Mouse (Mus musculus): ENCODE measurements around the gene Slc8a3. TPM values are rescaled to one million over a fixed set of nuclear protein-coding genes. Genes with fewer than 3 reads are reported as not detected.

Slc8a3 gene
- polyA plus RNA-seq, 1 experiment: 0.82 TPM

- no peak overlapping the region for H3K4me3 ChIP-seq (replicated peaks; ENCODE audit: control insufficient read depth, low read depth, low read length)
- H3K27ac ChIP-seq (ENCODE audit: control insufficient read depth, insufficient read depth, low read depth, low read length, poor library complexity): no peak overlapping the region
- WGBS: 87% methylated on average over 7 of the region's 7 CpGs
- no peaks in the 10 kb centered on the region for H3K4me1 ChIP-seq (ENCODE audit: control insufficient read depth, insufficient read depth, low read length)
- no peak for TF ChIP-seq POLR2A (IDR thresholded peaks at IDR 0.05; ENCODE audit: borderline replicate concordance, control insufficient read depth, low read depth, low read length)
- TF ChIP-seq CTCF (IDR thresholded peaks at IDR 0.05; ENCODE audit: control insufficient read depth, insufficient read depth, low read length): no peak
These were observed 164.9 kb downstream of the Slc8a3 start for GRCm38 (mm10) chr12:81168031-81168430.

GRCm38 (mm10) chr12:81167142-81167541 is 165.8 kb downstream of the Slc8a3 start:
- H3K4me3 ChIP-seq (replicated peaks; ENCODE audit: control insufficient read depth, low read depth, low read length): no peak overlapping the region
- H3K27ac ChIP-seq (ENCODE audit: control insufficient read depth, insufficient read depth, low read depth, low read length, poor library complexity): no peak overlapping the region
- H3K4me1 ChIP-seq (ENCODE audit: control insufficient read depth, insufficient read depth, low read length): no peaks in the 10 kb centered on the region
- TF ChIP-seq POLR2A (IDR thresholded peaks at IDR 0.05; ENCODE audit: borderline replicate concordance, control insufficient read depth, low read depth, low read length): no peak
- TF ChIP-seq CTCF (IDR thresholded peaks at IDR 0.05; ENCODE audit: control insufficient read depth, insufficient read depth, low read length): no peak
- WGBS: 79% methylated on average over 9 of the region's 9 CpGs

- Histone ChIP-seq H3K27ac (ENCODE audit: control insufficient read depth, insufficient read depth, low read depth, low read length, poor library complexity) (no peak overlapping the region), H3K4me1 (ENCODE audit: control insufficient read depth, insufficient read depth, low read length) (no peaks in the 10 kb centered on the region), H3K4me3 (replicated peaks; ENCODE audit: control insufficient read depth, low read depth, low read length) (no peak overlapping the region)
- 61% methylated on average over 8 of the region's 8 CpGs for WGBS
- TF ChIP-seq POLR2A (IDR thresholded peaks at IDR 0.05; ENCODE audit: borderline replicate concordance, control insufficient read depth, low read depth, low read length) (no peak), CTCF (IDR thresholded peaks at IDR 0.05; ENCODE audit: control insufficient read depth, insufficient read depth, low read length) (no peak)
These were observed 166.4 kb downstream of the Slc8a3 start for GRCm38 (mm10) chr12:81166615-81167014.

- TF ChIP-seq POLR2A (IDR thresholded peaks at IDR 0.05; ENCODE audit: borderline replicate concordance, control insufficient read depth, low read depth, low read length) (no peak), CTCF (IDR thresholded peaks at IDR 0.05; ENCODE audit: control insufficient read depth, insufficient read depth, low read length) (no peak)
- Histone ChIP-seq H3K4me1 (ENCODE audit: control insufficient read depth, insufficient read depth, low read length) (no peaks in the 10 kb centered on the region), H3K4me3 (replicated peaks; ENCODE audit: control insufficient read depth, low read depth, low read length) (no peak overlapping the region), H3K27ac (ENCODE audit: control insufficient read depth, insufficient read depth, low read depth, low read length, poor library complexity) (no peak overlapping the region)
- 5% methylated on average over 10 of the region's 10 CpGs for WGBS
These were observed 166.9 kb downstream of the Slc8a3 start for GRCm38 (mm10) chr12:81166092-81166491.

DNA sequence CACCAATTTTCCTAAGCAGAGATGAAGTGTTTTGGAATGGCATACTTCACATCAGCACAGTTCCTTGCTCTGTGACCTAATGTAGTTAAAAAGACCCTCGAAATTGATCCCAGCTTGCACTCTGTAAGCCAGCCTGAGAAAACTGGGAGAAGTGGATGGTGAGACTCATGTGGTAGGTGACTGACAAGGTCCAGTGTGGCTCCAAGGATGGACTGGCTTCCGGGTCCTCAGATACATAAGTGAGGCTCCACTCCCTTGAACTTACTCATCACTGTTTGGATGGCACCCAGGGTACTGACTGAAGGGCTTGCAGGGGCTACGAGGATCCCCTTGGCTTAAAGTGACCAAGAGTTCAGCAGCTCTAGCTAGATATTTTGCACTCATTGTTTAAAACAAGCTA is 169.4 kb downstream of the Slc8a3 start:
- WGBS: 74% methylated on average over 3 of the region's 3 CpGs
- no peak overlapping the region for H3K4me3 ChIP-seq (replicated peaks; ENCODE audit: control insufficient read depth, low read depth, low read length)
- no peak overlapping the region for H3K27ac ChIP-seq (ENCODE audit: control insufficient read depth, insufficient read depth, low read depth, low read length, poor library complexity)
- no peak for TF ChIP-seq CTCF (IDR thresholded peaks at IDR 0.05; ENCODE audit: control insufficient read depth, insufficient read depth, low read length)
- no peak for TF ChIP-seq POLR2A (IDR thresholded peaks at IDR 0.05; ENCODE audit: borderline replicate concordance, control insufficient read depth, low read depth, low read length)
- H3K4me1 ChIP-seq (ENCODE audit: control insufficient read depth, insufficient read depth, low read length): no peaks in the 10 kb centered on the region

DNA sequence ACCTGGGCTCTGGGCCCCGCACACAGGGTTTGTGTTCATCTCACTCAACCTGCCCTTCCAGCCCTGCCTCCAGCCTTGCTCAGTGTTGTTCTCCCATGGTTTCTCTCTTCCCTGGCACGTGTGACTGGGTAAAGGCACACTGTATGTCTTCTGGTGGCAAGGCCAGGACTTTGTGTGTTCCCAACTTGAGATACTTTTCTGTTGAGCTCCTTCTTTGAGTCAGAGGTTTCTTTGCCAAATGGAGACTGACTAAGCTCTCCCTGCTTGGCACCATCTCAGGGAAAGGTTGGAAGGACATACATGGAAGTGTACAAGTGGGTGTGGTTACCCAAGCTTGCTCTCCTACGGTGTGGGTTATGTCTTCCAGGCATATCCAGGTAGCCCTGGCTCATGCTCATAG is 169.8 kb downstream of the Slc8a3 start:
- no peaks in the 10 kb centered on the region for H3K4me1 ChIP-seq (ENCODE audit: control insufficient read depth, insufficient read depth, low read length)
- no peak for TF ChIP-seq CTCF (IDR thresholded peaks at IDR 0.05; ENCODE audit: control insufficient read depth, insufficient read depth, low read length)
- no peak for TF ChIP-seq POLR2A (IDR thresholded peaks at IDR 0.05; ENCODE audit: borderline replicate concordance, control insufficient read depth, low read depth, low read length)
- H3K27ac ChIP-seq (ENCODE audit: control insufficient read depth, insufficient read depth, low read depth, low read length, poor library complexity): no peak overlapping the region
- no peak overlapping the region for H3K4me3 ChIP-seq (replicated peaks; ENCODE audit: control insufficient read depth, low read depth, low read length)
- 76% methylated on average over 3 of the region's 3 CpGs for WGBS

DNA sequence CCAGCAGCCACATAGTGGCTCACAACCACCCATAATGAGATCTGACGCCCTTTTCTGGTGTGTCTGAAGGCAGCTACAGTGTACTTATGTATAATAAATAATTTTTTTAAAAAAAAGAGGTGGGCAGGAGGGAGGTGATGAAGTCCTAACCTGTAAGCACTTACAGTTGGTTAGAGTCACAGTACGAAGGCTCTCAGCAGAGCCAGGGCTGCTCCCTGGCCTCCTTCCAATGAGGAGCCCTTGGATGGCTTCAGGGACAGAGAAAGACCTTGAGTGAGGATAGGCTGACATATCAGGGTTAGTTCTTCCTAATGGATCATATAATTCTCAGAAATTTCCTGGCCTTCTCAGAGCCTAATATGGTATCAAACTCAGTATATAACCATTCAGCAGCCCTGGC is 171.7 kb downstream of the Slc8a3 start:
- no peak overlapping the region for H3K4me3 ChIP-seq (replicated peaks; ENCODE audit: control insufficient read depth, low read depth, low read length)
- no peak overlapping the region for H3K27ac ChIP-seq (ENCODE audit: control insufficient read depth, insufficient read depth, low read depth, low read length, poor library complexity)
- no peaks in the 10 kb centered on the region for H3K4me1 ChIP-seq (ENCODE audit: control insufficient read depth, insufficient read depth, low read length)
- 84% methylated on average over 2 of the region's 2 CpGs for WGBS
- TF ChIP-seq CTCF (IDR thresholded peaks at IDR 0.05; ENCODE audit: control insufficient read depth, insufficient read depth, low read length) (no peak), POLR2A (IDR thresholded peaks at IDR 0.05; ENCODE audit: borderline replicate concordance, control insufficient read depth, low read depth, low read length) (no peak)

DNA sequence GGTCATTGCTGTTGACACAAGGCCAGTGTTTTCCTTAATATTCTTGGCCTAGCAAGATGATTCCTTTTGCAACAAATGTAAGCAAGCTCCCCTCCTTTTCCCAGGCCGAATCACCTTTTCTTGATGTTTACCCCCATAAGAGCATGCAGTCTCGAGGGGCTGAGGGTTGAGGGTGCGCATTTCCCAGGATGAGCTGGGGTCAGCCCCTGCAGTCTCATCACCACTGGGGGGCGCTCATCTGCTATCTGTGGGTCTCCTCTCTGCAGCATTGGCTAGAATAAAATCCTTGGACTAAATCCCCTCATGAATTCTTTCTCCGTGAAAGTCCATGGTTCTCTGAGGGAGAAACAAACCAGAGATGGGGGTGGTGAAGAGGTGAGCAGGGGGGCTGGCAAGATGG is 172.1 kb downstream of the Slc8a3 start:
- Histone ChIP-seq H3K4me1 (ENCODE audit: control insufficient read depth, insufficient read depth, low read length) (no peaks in the 10 kb centered on the region), H3K4me3 (replicated peaks; ENCODE audit: control insufficient read depth, low read depth, low read length) (no peak overlapping the region), H3K27ac (ENCODE audit: control insufficient read depth, insufficient read depth, low read depth, low read length, poor library complexity) (no peak overlapping the region)
- TF ChIP-seq CTCF (IDR thresholded peaks at IDR 0.05; ENCODE audit: control insufficient read depth, insufficient read depth, low read length) (peak; percentile 28; the same call in 1 of the 2 replicates), POLR2A (IDR thresholded peaks at IDR 0.05; ENCODE audit: borderline replicate concordance, control insufficient read depth, low read depth, low read length) (no peak)
- 72% methylated on average over 5 of the region's 5 CpGs for WGBS

DNA sequence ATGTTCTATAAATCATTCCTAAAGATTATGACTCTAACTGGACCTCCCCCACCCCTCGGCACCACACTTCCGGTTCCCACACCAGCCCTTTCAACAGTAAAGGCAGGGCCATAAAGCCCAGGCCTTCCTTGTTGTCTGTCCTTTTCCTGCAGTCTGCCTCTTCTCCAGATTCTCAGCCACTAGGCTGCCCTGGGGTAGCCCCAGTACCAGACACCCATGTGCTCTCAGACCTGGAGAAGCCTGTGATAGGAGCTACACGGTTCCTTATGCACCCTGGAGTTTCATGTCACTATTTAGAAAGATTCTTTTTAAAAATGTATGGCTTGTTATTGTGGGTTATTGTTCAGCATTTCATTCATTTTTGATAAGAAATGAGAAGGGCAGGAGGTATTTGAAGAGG is 172.6 kb downstream of the Slc8a3 start:
- 86% methylated on average over 3 of the region's 3 CpGs for WGBS
- Histone ChIP-seq H3K27ac (ENCODE audit: control insufficient read depth, insufficient read depth, low read depth, low read length, poor library complexity) (no peak overlapping the region), H3K4me3 (replicated peaks; ENCODE audit: control insufficient read depth, low read depth, low read length) (no peak overlapping the region), H3K4me1 (ENCODE audit: control insufficient read depth, insufficient read depth, low read length) (no peaks in the 10 kb centered on the region)
- TF ChIP-seq CTCF (IDR thresholded peaks at IDR 0.05; ENCODE audit: control insufficient read depth, insufficient read depth, low read length): no peak
- no peak for TF ChIP-seq POLR2A (IDR thresholded peaks at IDR 0.05; ENCODE audit: borderline replicate concordance, control insufficient read depth, low read depth, low read length)
